Mouse (Mus musculus) right cerebral cortex, adult 18-20 months (tissue): Measurements from ENCODE around the gene Nprl3.
"Not testable (repeated sequence)": the region's sequence is repeated elsewhere in the genome, so short reads cannot be mapped to it uniquely, and the experiment has no call there.

Experiments used
- DNase-seq: peaks from one replicate; pipeline ENCODE4 v3.0.0; 2022; ENCODE audit warnings: mixed read lengths

The Nprl3 gene

GRCm38 (mm10) chr11:32283091-32283777, 15.7 kb upstream of the Nprl3 start, which contains the start of gene Hba-a1:
Hba-a1 (plus strand) TSS chr11:32283511.
- DNase-seq, result not testable (repeated sequence)

GRCm38 (mm10) chr11:32281416-32282144, 14.1 kb upstream of the Nprl3 start:
- DNase-seq, result no peak

- no peak for DNase-seq
These were observed 13.1 kb upstream of the Nprl3 start for GRCm38 (mm10) chr11:32280646-32281045.

- no peak for DNase-seq
These were observed 11.0 kb upstream of the Nprl3 start for GRCm38 (mm10) chr11:32278458-32278957.

- no peak for DNase-seq
These were observed 10.4 kb upstream of the Nprl3 start for GRCm38 (mm10) chr11:32277736-32278457.

GRCm38 (mm10) chr11:32276347-32276746, 8.8 kb upstream of the Nprl3 start, which contains the start of gene Hba-x:
Hba-x (plus strand) TSS chr11:32276400.
- DNase-seq, result no peak

- DNase-seq, result no peak
These were observed 3.7 kb upstream of the Nprl3 start for GRCm38 (mm10) chr11:32271178-32271577.

- no peak for DNase-seq
These were observed 1.4 kb upstream of the Nprl3 start for GRCm38 (mm10) chr11:32268952-32269351.

- no peak for DNase-seq
These were observed 457 bp upstream of the Nprl3 start for GRCm38 (mm10) chr11:32267964-32268363.

- DNase-seq, result no peak
These were observed 731 bp downstream of the Nprl3 start for GRCm38 (mm10) chr11:32266776-32267175.

- no peak for DNase-seq
These were observed 1.3 kb downstream of the Nprl3 start for GRCm38 (mm10) chr11:32266194-32266593.

- no peak for DNase-seq
These were observed 2.3 kb downstream of the Nprl3 start for GRCm38 (mm10) chr11:32265117-32265738.

GRCm38 (mm10) chr11:32262674-32263415, 4.7 kb downstream of the Nprl3 start:
- DNase-seq, result no peak

- DNase-seq, result no peak
These were observed 10.9 kb downstream of the Nprl3 start for GRCm38 (mm10) chr11:32256566-32256965.

GRCm38 (mm10) chr11:32256146-32256545, 11.4 kb downstream of the Nprl3 start:
- no peak for DNase-seq

- no peak for DNase-seq
These were observed 14.4 kb downstream of the Nprl3 start for GRCm38 (mm10) chr11:32253121-32253520.

GRCm38 (mm10) chr11:32250880-32251763, 16.4 kb downstream of the Nprl3 start:
- no peak for DNase-seq

- no peak for DNase-seq
These were observed 19.2 kb downstream of the Nprl3 start for GRCm38 (mm10) chr11:32248350-32248749.

- no peak for DNase-seq
These were observed 20.4 kb downstream of the Nprl3 start for GRCm38 (mm10) chr11:32247068-32247467.

GRCm38 (mm10) chr11:32245614-32246013, 21.9 kb downstream of the Nprl3 start:
- DNase-seq, result no peak

GRCm38 (mm10) chr11:32244617-32245016, 22.9 kb downstream of the Nprl3 start:
- DNase-seq, result no peak
